Mouse (Mus musculus) Patski (cell line): ENCODE data around the gene Tns1. TPM values are rescaled to one million over a fixed set of nuclear protein-coding genes. Genes with fewer than 3 reads are reported as not detected.
"Not testable (repeated sequence)": the region's sequence is repeated elsewhere in the genome, so short reads cannot be mapped to it uniquely, and the experiment has no call there.

Experiments
- ATAC-seq: fragments of 100-300 bp; one replicate; pipeline ENCODE4 v1.8.0; 2021
- CTCF ChIA-PET: fragments of 350-600 bp; sonication (Branson Sonifier 250); formaldehyde crosslinking; loops from one replicate; lab custom pipeline; 2022; ENCODE audit warnings: inconsistent platforms; lab: Charles Lee
- POLR2A ChIA-PET: fragments of 350-600 bp; sonication (Branson Sonifier 250); formaldehyde crosslinking; loops from one replicate; lab custom pipeline; 2022; ENCODE audit warnings: antibody characterized with exemption, inconsistent platforms; lab: Charles Lee
- DNase-seq: peaks from one replicate; pipeline ENCODE4 v3.0.0-alpha.2; 2011; ENCODE audit warnings: low read depth, low spot score
- H3K27me3 ChIP-seq: fragments of 371-371 bp; one replicate; pipeline ENCODE4 v1.5.1; 2021
- CTCF ChIP-seq: fragments of 100-300 bp; IDR thresholded peaks from one replicate; pipeline ENCODE4 v1.5.1; 2021
- in situ Hi-C: fragments of 300-500 bp; cut with MboI; formaldehyde crosslinking; loops from 3 replicates; pipeline ENCODE4 v1.11.1; 2018; ENCODE audit warnings: low pct_unique_long_range_greater_than_20kb, mixed read lengths
- polyA plus RNA-seq: library from polyadenylated mRNA; unstranded; gene quantifications from one replicate; pipeline ENCODE4 v1.2.3, GENCODE M21; 2021

The Tns1 gene
- 393 TPM for polyA plus RNA-seq

DNA sequence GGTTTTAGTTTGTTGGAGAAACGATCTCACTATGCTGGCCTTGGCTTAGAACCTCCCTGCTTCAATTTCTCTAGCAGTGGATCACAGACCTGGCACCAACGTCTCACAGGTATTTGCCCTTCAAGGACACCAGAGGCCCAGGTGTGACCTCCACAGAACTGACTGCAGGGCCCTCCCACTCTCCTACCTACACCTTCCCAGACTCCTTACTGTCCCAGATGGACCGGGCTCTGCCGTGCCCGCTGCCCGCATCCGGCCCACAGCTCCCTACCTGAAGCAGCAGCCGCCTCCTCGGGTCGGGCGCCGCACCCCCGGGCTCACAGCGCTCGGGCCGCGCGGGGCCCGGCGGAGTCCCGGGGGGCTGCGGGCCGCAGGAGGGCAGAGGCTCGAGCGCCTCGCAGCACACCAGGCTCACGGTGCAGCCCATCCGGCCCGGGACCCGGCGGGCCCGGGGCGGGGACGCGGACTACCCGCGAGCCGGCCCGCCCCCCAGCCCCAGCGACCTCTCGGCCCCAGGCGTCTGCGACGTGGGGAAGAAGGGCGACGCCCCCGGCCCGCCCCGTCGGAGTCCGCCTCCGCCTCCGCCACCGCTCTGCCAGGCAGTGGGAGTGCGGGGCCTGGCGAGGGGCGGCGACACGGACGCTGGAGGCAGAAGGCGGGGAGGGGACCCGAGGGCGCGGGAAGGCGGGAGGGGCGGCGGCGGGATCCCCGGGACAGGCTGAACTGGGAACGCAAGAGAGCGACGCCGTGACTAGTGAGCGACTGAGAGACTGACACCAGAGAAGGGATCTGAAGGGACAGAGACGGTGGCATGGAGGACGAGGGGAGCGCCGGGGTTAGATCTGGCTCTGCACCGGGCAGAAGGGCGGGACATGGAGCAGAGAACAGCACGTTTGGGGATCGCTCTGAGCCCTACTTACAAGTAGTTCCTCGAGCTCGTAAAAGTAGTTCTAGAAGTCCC is at the start of gene Tns1:
Tns1 (minus strand) TSS at position 429 of the 961 bp plus-strand sequence.
- no peaks in the 10 kb centered on the region for H3K27me3 ChIP-seq
- ATAC-seq (no peak), DNase-seq (no peak)
- ChIA-PET POLR2A (interaction anchor here (0.6 kb wide), 1 partner anchor 671 kb away, joined by 5 read pairs; no protein-coding TSS in a partner anchor), CTCF (interaction anchor here (0.7 to 1.6 kb wide), 5 partner anchors 14 to 223 kb away, joined by 3 to 6 read pairs (median 3); no protein-coding TSS in a partner anchor)
- in situ Hi-C loops = no loop called here
- no peak for TF ChIP-seq CTCF

DNA sequence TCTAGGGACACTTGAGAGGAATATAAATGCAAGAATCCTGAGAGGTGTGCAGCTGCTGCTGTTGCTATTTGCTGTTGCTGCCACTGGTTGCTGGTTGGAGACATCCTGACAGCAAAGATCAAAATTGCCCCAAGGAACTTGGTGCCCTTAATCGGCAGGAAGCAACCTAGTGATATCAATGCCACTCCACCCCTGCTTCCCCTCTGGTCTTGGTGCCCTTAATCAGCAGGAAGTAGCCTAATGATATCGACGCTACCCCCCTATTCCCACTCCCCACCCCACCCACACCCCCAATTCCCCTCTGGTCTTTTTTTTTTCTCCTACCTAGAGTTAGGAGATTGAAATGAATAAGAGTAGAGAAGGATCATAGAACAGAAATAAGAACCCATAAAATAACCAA is 48.5 kb upstream of the Tns1 start:
- H3K27me3 ChIP-seq = peaks cover 29% of the 10 kb centered on the region
- no peak for TF ChIP-seq CTCF
- in situ Hi-C loops = no loop called here
- ATAC-seq (no peak), DNase-seq (no peak)
- ChIA-PET POLR2A (no interaction called here), CTCF (no interaction called here)

DNA sequence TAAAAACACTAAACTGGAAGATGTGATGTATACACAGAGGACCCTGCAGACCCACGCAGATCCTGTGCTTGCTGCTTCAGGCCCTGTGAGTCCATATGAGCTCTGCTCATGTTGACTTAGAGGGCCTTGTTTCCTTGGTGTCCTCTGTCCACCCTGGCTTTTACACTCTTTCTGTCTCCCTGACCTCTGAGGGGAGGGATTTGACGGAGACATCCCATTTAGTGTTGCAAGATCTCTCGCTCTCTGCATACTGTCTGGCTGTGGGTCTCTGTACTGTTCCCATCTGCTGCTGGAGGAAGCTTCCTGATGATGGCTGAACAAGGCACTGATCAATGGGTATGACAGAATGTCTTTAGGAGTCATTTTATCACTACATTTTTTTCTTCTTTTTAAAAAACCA is 45.5 kb upstream of the Tns1 start:
- H3K27me3 ChIP-seq = peaks cover 32% of the 10 kb centered on the region
- in situ Hi-C loops = no loop called here
- DNase-seq (no peak), ATAC-seq (no peak)
- ChIA-PET POLR2A (no interaction called here), CTCF (no interaction called here)
- TF ChIP-seq CTCF = no peak

DNA sequence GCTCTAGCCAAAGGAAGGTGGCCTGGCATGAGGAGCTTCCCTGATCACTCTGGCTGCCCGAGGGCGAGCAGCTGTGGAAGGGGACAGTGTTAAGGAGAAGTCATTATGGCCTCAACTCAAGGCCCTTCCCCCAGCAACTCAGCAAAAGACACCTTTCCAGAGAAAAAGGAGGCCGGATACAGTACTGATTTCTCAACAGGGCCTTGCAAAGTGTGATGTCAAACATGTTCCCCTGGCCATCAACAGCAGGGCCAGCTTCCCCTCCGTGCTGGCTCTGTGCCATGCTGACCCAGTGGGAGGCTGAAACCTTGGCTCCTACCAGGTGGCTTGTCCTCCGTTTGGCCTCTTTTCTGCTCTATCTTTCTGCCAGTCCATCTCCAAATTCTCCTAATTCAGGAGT is 42.9 kb upstream of the Tns1 start:
- in situ Hi-C loops = no loop called here
- peaks cover 38% of the 10 kb centered on the region for H3K27me3 ChIP-seq
- ChIA-PET CTCF (no interaction called here), POLR2A (interaction anchor here (0.7 to 0.8 kb wide), 2 partner anchors 21 to 74 kb away, joined by 3 to 5 read pairs; no protein-coding TSS in a partner anchor)
- ATAC-seq (no peak), DNase-seq (no peak)
- TF ChIP-seq CTCF = no peak

DNA sequence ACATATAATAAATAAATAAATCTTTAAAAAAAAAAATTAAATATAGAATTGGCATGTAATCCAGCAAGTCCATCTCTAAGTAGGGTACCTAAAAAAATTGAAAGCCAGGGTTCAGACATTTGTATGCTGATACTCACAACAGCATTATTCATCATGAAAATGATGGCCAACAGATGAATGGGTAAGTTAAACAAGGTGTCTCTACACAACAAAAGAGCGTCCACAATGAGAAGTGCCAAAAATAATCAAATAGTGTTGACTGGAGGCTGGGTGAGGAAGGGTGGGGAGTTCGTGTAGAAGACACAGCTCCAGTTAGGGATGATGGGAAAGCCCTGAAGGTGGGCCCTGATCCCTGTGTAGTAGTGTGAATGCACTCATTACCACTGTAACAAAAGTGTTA is 35.8 kb upstream of the Tns1 start:
- ATAC-seq (no peak), DNase-seq (no peak)
- CTCF ChIA-PET = no interaction called here
- in situ Hi-C loops = no loop called here
- POLR2A ChIA-PET = no interaction called here
- H3K27me3 ChIP-seq = peaks cover 24% of the 10 kb centered on the region
- TF ChIP-seq CTCF = no peak

DNA sequence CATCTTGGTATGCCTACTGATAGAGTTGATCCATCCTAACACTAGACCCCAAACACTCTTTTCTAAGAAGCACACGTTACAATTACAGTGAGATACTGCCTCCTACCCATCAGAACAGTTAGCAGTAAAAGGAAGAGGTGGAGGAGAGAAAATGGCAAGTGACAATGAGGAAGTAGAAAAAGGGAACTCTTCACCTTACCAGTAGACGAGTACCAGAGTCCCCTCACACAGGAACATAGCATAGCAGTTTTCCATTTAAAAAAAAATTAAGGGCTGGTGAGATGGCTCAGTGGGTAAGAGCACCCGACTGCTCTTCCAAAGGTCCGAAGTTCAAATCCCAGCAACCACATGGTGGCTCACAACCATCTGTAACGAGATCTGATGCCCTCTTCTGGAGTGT is 35.4 kb upstream of the Tns1 start:
- POLR2A ChIA-PET, DNase-seq, CTCF ChIA-PET, in situ Hi-C loops, ATAC-seq: not testable (repeated sequence)
- peaks cover 20% of the 10 kb centered on the region for H3K27me3 ChIP-seq

DNA sequence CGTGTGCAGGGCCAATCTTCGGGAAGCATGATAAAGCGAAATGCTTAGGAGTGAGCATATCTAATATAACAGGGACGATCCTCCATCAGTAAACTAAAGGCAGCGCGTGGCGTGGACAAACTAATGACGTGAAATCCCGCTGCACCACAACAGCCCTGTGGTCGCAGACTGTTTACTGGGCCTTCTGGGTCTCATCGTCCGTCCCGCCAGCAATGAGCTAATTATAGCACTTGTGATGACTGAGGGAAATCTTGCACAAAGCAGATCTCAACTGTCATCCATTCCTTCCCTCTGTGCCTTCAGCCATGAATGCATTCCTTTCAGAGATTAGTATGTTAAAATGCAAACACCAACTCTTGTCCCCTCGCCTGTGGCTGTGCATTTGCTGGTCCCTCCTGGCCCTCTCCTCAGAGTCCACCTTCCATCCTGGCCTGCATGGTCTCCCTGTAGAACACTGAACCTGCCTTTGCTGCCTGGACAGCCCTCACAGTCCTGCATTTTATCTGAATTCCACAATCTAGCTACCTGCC is 32.2 kb upstream of the Tns1 start:
- TF ChIP-seq CTCF = no peak
- POLR2A ChIA-PET = no interaction called here
- DNase-seq (no peak), ATAC-seq (no peak)
- peaks cover 10% of the 10 kb centered on the region for H3K27me3 ChIP-seq
- CTCF ChIA-PET = no interaction called here
- in situ Hi-C loops = no loop called here

DNA sequence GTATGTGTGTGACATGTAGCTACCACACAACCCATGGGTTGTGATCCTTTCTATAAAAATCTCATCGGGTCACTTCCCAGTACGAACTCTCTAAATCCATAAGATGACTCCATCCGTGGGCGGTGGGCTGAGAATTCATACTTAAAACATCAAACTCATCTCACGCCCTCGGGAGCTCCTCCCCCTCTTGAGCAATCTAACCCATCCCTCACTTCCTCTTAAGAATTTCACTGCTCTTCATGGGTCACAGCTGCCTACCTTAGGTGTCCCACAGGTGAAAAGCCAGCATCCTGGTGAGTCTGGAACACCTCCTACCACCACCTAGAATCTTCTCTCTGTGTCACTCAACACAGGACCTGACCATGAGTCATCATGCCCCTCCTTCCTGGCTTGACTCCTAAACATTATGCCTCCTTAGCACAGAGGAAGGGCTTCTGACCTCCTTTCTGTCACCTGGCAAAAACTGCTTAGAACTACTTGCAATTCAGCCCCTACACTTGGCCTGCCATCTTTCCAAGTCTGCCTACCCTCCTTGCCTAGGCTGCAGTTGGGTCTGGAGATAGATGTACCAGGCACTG is 31.3 kb upstream of the Tns1 start:
- ATAC-seq = no peak
- DNase-seq = no peak
- CTCF ChIA-PET = interaction anchor here (1.2 kb wide), 1 partner anchor 9 kb away, joined by 5 read pairs; no protein-coding TSS in a partner anchor
- no peak for TF ChIP-seq CTCF
- POLR2A ChIA-PET = interaction anchor here (0.6 kb wide), 1 partner anchor 13 kb away, joined by 3 read pairs; no protein-coding TSS in a partner anchor
- peaks cover 8% of the 10 kb centered on the region for H3K27me3 ChIP-seq
- in situ Hi-C loops = no loop called here

DNA sequence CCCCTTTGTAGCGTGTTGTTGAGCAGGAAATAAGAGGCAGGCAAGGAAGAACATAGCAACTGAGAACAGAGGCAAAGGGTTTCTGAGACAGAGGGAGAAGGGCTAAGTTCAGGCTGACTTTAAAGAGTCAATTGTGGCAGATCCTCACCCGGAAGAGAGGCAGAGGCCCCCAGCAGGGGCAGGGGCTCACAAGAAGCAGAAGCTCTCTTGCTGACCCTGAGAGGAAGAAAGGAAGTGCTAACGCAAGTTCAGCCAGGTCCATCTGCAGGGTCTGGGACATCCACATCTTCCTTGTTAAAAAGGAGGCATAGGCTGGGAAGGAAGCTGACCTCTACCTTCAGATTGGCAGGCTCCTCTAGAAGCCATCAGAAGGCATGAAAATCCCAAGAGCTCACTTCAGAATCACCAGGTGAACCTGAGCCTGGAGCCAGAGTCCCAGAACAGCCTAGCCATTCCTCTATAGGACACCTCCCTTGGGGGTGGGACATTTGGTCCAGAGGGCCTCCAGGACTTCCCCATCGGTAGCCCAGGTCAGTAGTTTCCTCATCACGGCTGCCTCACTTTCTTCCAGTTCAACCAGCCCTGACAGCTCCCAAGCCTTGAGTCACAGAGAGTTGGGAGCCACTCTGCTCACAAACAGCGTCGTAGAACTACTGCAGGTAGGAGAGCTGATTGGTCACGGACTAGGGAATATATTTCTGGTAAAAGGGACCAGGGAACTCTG is 29.4 kb upstream of the Tns1 start, which contains the start of gene Cxcr2:
Cxcr2 (plus strand) TSS at position 529 of the 724 bp plus-strand sequence.
- DNase-seq = no peak
- ATAC-seq = no peak
- POLR2A ChIA-PET = interaction anchor here (0.6 kb wide), 1 partner anchor 35 kb away, joined by 4 read pairs; no protein-coding TSS in a partner anchor
- peaks cover 8% of the 10 kb centered on the region for H3K27me3 ChIP-seq
- CTCF ChIA-PET = no interaction called here
- in situ Hi-C loops = no loop called here
- TF ChIP-seq CTCF = no peak

DNA sequence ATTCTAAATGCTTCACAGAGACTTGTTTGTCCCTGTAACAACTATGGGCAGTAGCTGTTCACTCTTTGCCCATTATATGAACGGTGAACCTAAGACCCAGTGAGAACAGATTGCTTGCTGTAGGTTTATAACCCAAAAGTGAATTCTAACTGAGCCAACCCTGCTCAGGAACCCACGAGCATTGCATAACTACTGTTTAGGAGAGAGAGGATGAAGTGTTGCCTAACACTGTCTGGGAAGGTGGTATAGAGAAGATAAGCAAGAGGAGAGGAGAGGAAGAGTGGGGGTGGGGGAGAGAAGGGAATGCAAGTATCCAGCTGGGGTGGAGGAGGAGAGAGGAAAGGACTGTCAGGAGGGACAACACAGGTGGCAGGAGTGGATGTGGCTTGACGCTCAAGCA is 26.8 kb upstream of the Tns1 start:
- H3K27me3 ChIP-seq = peaks cover 8% of the 10 kb centered on the region
- TF ChIP-seq CTCF = no peak
- ChIA-PET POLR2A (no interaction called here), CTCF (no interaction called here)
- DNase-seq (no peak), ATAC-seq (no peak)
- in situ Hi-C loops = no loop called here
